Mouse (Mus musculus) hindbrain, embryonic 15.5 days (tissue): ENCODE data around the gene Zfp352. TPM values are rescaled to one million over a fixed set of nuclear protein-coding genes. Genes with fewer than 3 reads are reported as not detected.
"Not testable (repeated sequence)": the region's sequence is repeated elsewhere in the genome, so short reads cannot be mapped to it uniquely, and the experiment has no call there.

Experiments used
- ATAC-seq: fragments of 200-750 bp; cut with Nextera tagmentation; 2 replicates; pipeline ENCODE4 v1.8.0; 2017; ENCODE audit warnings: low read depth, moderate number of reproducible peaks, moderate TSS enrichment; ENCODE audit not compliant: low FRiP score
- H3K27ac ChIP-seq: fragments of 300-500 bp; sonication (generic); replicated peaks from 2 replicates; pipeline ENCODE4 v1.5.1; 2015; ENCODE audit warnings: mild to moderate bottlenecking, inconsistent platforms
- H3K27me3 ChIP-seq: fragments of 300-500 bp; sonication (generic); 2 replicates; pipeline ENCODE4 v1.6.1; 2015; ENCODE audit warnings: control low read depth, inconsistent platforms
- H3K36me3 ChIP-seq: fragments of 300-500 bp; sonication (generic); 2 replicates; pipeline ENCODE4 v1.6.1; 2015; ENCODE audit warnings: control low read depth, inconsistent platforms
- H3K4me1 ChIP-seq: fragments of 300-500 bp; sonication (generic); replicated peaks from 2 replicates; pipeline ENCODE4 v1.6.1; 2015; ENCODE audit warnings: control low read depth, inconsistent platforms
- H3K4me2 ChIP-seq: fragments of 300-500 bp; sonication (generic); 2 replicates; pipeline ENCODE4 v1.6.1; 2015; ENCODE audit warnings: moderate library complexity, mild to moderate bottlenecking, inconsistent platforms
- H3K4me3 ChIP-seq: fragments of 300-500 bp; sonication (generic); 2 replicates; pipeline ENCODE4 v1.5.1; 2015; ENCODE audit warnings: mild to moderate bottlenecking, inconsistent platforms
- H3K9ac ChIP-seq: fragments of 300-500 bp; sonication (generic); 2 replicates; pipeline ENCODE4 v1.6.1; 2015; ENCODE audit warnings: inconsistent platforms
- H3K9me3 ChIP-seq: fragments of 300-500 bp; sonication (generic); 2 replicates; pipeline ENCODE4 v1.6.1; 2016; ENCODE audit warnings: control low read depth, inconsistent platforms
- WGBS: fragments of 180-500 bp; shearing (Covaris S2); methylation state at CpG from one replicate; pipeline ENCODE4 v1.1.7; 2015; 5-methylcytosine and 5-hydroxymethylcytosine counted together
- polyA plus RNA-seq: library from polyadenylated mRNA; unstranded; fragments of >200 nt; fragmentation: Nextera tagmentation; extraction: Ambion mirVana; gene quantifications from 2 replicates; pipeline ENCODE4 v1.2.1, GENCODE M21; 2015

The Zfp352 gene
- polyA plus RNA-seq: not detected in 2 replicates

DNA sequence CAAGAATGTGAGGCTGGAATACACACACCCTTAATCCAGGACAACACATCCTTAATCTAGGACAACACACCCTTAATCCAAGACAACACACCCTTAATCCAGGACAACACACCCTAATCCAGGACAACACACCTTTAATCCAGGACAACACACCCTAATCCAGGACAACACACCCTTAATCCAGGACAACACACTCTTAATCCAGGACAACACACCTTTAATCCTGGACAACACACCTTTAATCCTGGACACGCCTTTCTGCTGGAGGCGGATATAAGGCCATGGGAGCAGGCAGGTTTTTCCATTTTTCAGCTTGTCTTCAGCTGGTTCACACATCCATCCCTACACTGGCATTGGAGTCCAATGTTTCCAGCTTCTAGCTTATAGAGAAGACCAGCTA lies at the start of gene Zfp352:
Gene Zfp352 (plus strand): TSS at position 301 of the 400 bp plus-strand sequence.
- Histone ChIP-seq H3K9me3 (no peaks in the 10 kb centered on the region), H3K27ac (no peak within 1 kb of the TSS), H3K27me3 (no peaks in the 10 kb centered on the region), H3K9ac (no peak within 1 kb of the TSS), H3K36me3 (no peaks in the 10 kb centered on the region), H3K4me2 (no peak within 1 kb of the TSS), H3K4me1 (no peaks in the 10 kb centered on the region), H3K4me3 (no peak within 1 kb of the TSS)
- ATAC-seq: no peak
- 95% methylated on average over 2 of the region's 2 CpGs for WGBS

DNA sequence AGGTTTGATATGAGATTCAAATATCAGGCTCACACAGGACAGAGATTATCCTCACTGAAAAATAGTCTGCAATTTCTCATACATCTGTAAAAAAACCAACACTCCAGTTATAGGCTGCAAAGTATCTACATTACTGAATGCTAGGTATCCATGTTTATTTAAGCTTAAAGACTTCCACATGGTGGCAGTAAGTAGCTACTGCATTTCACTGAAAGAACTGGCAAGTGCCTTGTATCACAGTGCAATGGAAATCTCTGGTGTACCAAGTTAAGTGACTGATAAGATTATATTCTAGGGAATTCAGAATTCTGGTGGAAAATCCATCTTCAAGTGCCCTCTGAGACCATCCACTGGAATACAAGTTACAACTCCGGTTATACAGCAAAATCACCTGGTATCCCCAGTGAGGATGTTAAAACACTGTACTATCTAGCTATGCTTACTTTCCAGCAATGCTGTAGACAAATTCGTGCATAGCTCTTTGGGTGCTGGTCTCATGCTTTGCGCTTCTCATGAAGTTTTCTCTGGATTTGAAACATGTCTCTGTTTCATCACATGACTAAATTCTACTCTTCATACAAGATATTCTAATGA lies 47.6 kb upstream of the Zfp352 start:
- peak; percentile 82; the same call in 1 of the 2 replicates for ATAC-seq

DNA sequence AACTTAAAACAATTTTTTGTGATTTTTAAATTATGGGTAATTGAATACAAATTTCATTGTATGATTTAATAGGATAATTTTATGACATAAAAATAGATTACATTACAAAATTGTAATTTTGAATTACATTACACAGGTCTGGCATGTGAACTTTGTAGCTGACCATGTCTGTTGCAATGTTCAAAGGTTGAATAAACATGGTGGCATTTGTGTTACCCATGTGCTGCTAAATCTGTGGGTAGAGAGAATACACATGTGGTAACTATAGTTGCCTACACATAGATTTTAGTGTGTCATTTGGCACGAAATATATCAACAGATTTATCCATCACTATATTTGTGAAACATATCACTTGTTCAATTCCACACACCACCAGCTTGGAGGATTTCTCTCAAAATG lies 44.6 kb upstream of the Zfp352 start:
- Histone ChIP-seq H3K9me3 (no peaks in the 10 kb centered on the region), H3K27me3 (no peaks in the 10 kb centered on the region), H3K4me2 (no peak overlapping the region), H3K4me3 (no peak overlapping the region), H3K9ac (no peak overlapping the region), H3K27ac (no peak overlapping the region), H3K4me1 (no peaks in the 10 kb centered on the region), H3K36me3 (no peaks in the 10 kb centered on the region)
- no peak for ATAC-seq
- 78% methylated on average over 1 of the region's 1 CpGs for WGBS

More for the DNA sequence above, 47.6 kb upstream of the Zfp352 start:
- Histone ChIP-seq H3K27me3 (no peaks in the 10 kb centered on the region), H3K4me3 (no peak overlapping the region), H3K9me3 (no peaks in the 10 kb centered on the region), H3K36me3 (no peaks in the 10 kb centered on the region), H3K4me1 (no peaks in the 10 kb centered on the region), H3K27ac (no peak overlapping the region), H3K4me2 (no peak overlapping the region), H3K9ac (no peak overlapping the region)
- 76% methylated on average over 3 of the region's 3 CpGs for WGBS

DNA sequence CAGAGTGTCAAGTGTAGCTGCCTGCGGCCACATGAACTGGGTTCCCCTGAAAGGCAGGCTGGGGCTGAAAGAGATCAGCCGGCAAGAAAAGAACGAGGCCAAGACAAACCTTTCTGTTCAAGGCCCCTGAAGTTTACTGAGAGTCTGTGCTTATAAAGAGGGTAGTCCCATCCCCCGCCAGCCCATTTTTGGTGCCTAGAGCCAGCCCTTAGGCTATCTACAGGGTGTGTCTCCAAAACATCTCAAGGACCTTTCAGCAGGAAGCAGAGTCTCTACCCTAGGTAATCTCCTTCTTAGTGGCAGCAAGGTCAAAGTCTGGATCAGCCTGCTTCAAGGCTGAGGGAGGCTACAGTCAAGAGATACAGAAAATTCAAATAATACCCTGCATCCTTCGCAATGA lies 15.2 kb upstream of the Zfp352 start:
- 90% methylated on average over 5 of the region's 5 CpGs for WGBS
- Histone ChIP-seq H3K4me3 (no peak overlapping the region), H3K27me3 (no peaks in the 10 kb centered on the region), H3K9ac (no peak overlapping the region), H3K9me3 (no peaks in the 10 kb centered on the region), H3K36me3 (no peaks in the 10 kb centered on the region), H3K4me2 (no peak overlapping the region), H3K27ac (no peak overlapping the region), H3K4me1 (no peaks in the 10 kb centered on the region)
- no peak for ATAC-seq

DNA sequence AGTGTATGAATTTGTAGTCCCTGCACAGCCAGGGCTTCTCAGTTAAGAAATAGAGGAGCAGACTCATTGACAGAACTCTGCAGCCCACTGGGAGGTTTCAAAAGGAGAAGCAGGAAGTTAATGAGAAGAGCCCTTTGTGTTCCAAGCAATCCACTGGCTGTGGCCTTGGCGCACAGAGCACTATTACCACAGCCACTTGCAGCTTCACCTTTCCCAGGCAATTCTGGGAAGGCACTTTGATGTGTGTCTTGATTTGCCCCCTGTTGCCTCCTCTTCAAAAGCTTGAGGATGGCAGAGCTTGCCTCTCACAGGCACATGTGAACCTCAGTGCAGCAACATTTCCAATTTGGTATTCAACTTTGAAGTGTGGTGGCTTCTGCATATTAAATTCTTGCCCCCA lies 7.1 kb upstream of the Zfp352 start:
- Histone ChIP-seq H3K9ac (no peak overlapping the region), H3K36me3 (no peaks in the 10 kb centered on the region), H3K9me3 (no peaks in the 10 kb centered on the region), H3K27ac (no peak overlapping the region), H3K4me1 (no peaks in the 10 kb centered on the region), H3K4me2 (no peak overlapping the region), H3K27me3 (no peaks in the 10 kb centered on the region), H3K4me3 (no peak overlapping the region)
- no peak for ATAC-seq
- 47% methylated on average over 1 of the region's 1 CpGs for WGBS

DNA sequence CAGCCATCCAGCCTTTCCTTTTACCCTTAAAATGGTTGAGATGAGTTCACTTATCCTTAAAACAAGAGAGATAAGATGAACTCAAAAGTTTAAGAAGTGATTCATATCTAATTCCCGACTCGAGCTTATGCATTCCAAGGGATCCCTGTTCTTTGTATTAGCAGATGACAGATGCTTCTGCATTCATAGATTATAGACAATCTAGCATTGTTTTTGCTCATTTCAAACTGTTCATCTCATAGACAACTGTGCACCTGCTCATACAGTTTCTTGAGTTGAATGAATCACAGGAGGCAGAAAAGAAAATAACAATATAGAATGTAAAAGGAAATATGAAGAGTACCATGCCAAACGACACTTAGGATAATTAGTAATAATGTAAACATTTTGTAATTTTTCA lies 6.5 kb upstream of the Zfp352 start:
- H3K27me3 ChIP-seq: no peaks in the 10 kb centered on the region

DNA sequence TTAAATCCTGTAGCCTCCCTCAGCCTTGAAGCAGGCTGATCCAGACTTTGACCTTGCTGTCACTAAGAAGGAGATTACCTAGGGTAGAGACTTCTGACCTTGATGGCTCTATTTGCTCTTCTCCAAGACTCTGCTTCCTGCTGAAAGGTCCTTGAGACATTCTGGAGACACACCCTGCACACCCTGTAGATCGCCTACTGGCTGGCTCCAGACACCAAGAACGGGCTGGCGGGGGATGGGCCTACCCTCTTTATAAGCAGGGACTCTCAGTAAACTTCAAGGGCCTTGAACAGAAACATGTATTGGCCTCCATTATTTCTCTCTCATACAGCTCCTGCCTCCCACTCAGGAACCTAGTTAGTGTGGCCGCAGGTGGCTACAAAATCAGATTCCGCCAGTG lies 17.0 kb downstream of the Zfp352 start:
- 98% methylated on average over 5 of the region's 5 CpGs for WGBS
- H3K36me3 ChIP-seq, H3K27ac ChIP-seq, H3K4me2 ChIP-seq, H3K9me3 ChIP-seq, H3K4me1 ChIP-seq, H3K9ac ChIP-seq, H3K27me3 ChIP-seq, H3K4me3 ChIP-seq, ATAC-seq: not testable (repeated sequence)

More for the DNA sequence above, 6.5 kb upstream of the Zfp352 start:
- Histone ChIP-seq H3K9me3 (no peaks in the 10 kb centered on the region), H3K4me2 (no peak overlapping the region), H3K36me3 (no peaks in the 10 kb centered on the region), H3K27ac (no peak overlapping the region), H3K4me3 (no peak overlapping the region), H3K9ac (no peak overlapping the region), H3K4me1 (no peaks in the 10 kb centered on the region)
- WGBS: 81% methylated on average over 3 of the region's 3 CpGs
- ATAC-seq: no peak

DNA sequence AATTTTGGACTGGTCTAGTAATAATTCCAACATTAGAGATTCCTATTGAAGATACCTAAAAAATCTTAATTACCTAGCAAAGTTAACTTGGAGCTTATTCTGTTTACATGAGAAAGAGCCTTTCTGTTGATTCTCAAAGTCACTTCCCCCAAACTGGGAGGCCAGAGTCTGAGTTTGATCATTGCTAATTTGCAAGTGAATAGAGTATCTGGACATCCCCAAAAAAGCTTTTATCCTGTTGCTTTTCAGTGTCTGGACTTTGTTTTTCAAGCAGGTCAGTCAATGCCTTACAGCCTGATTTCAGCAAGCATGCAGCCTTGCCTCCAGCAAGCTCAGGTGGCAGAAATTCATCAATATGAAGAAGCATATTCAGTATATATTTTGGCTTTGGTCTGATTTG lies 51.2 kb downstream of the Zfp352 start:
- Histone ChIP-seq H3K27ac (no peak overlapping the region), H3K27me3 (no peaks in the 10 kb centered on the region), H3K36me3 (no peaks in the 10 kb centered on the region), H3K4me1 (no peaks in the 10 kb centered on the region), H3K4me2 (no peak overlapping the region), H3K9me3 (0 out of 2 replicates have a peak, but pooled peaks cover 2% of the 10 kb centered on the region), H3K9ac (no peak overlapping the region), H3K4me3 (no peak overlapping the region)
- no peak for ATAC-seq
